Mouse (Mus musculus) liver, embryonic 16.5 days (tissue): ENCODE data around the gene Gabpa. TPM values are rescaled to one million over a fixed set of nuclear protein-coding genes. Genes with fewer than 3 reads are reported as not detected.

Source experiments
- ATAC-seq: fragments of 200-750 bp; cut with Nextera tagmentation; 2 replicates; pipeline ENCODE4 v1.8.0; 2017; ENCODE audit warnings: low read depth, mild to moderate bottlenecking, moderate number of reproducible peaks, moderate library complexity
- H3K27ac ChIP-seq: fragments of 300-500 bp; sonication (generic); 2 replicates; pipeline ENCODE4 v1.5.1; 2014; ENCODE audit warnings: mild to moderate bottlenecking, low read length
- H3K27me3 ChIP-seq: fragments of 300-500 bp; sonication (generic); 2 replicates; pipeline ENCODE4 v1.6.1; 2014; ENCODE audit warnings: low read depth, low read length, mixed read lengths; ENCODE audit not compliant: control insufficient read depth, insufficient read depth
- H3K36me3 ChIP-seq: fragments of 300-500 bp; sonication (generic); 2 replicates; pipeline ENCODE4 v1.6.1; 2014; ENCODE audit warnings: mild to moderate bottlenecking; ENCODE audit not compliant: control insufficient read depth, insufficient read depth
- H3K4me1 ChIP-seq: fragments of 300-500 bp; sonication (generic); 2 replicates; pipeline ENCODE4 v1.6.1; 2014; ENCODE audit warnings: low read depth, low read length, mixed read lengths; ENCODE audit not compliant: control insufficient read depth
- H3K4me2 ChIP-seq: fragments of 300-500 bp; sonication (generic); 2 replicates; pipeline ENCODE4 v1.6.1; 2014; ENCODE audit warnings: low read depth, low read length, mixed read lengths
- H3K4me3 ChIP-seq: fragments of 300-500 bp; sonication (generic); 2 replicates; pipeline ENCODE4 v1.5.1; 2014; ENCODE audit warnings: low read depth, mild to moderate bottlenecking, low read length
- H3K9ac ChIP-seq: fragments of 300-500 bp; sonication (generic); 2 replicates; pipeline ENCODE4 v1.6.1; 2014; ENCODE audit warnings: low read depth, low read length
- H3K9me3 ChIP-seq: fragments of 300-500 bp; sonication (generic); replicated peaks from 2 replicates; pipeline ENCODE4 v1.6.1; 2016; ENCODE audit warnings: low read length; ENCODE audit not compliant: control insufficient read depth
- whole genome bisulfite sequencing: fragments of 180-500 bp; shearing (Covaris S2); extraction: QIAGEN DNeasy Blood & Tissue Kit; methylation state at CpG from one replicate; pipeline ENCODE4 v1.1.7; 2014; ENCODE audit not compliant: insufficient replicate concordance; 5-methylcytosine and 5-hydroxymethylcytosine counted together
- polyA plus RNA-seq: library from polyadenylated mRNA; unstranded; fragments of >200 nt; fragmentation: Nextera tagmentation; extraction: Ambion mirVana; gene quantifications from 2 replicates; pipeline ENCODE4 v1.2.1, GENCODE M21; 2015

Gene Gabpa
- polyA plus RNA-seq, 1 experiment from 2014 or later: 14.5 TPM

- Histone ChIP-seq H3K4me1 (no peaks in the 10 kb centered on the region; the same call in 1 of the 2 replicates), H3K9ac (no peak overlapping the region), H3K36me3 (no peaks in the 10 kb centered on the region), H3K27ac (0 out of 2 replicates have a peak overlapping the region, but pooled peaks have one; percentile 58), H3K9me3 (no peaks in the 10 kb centered on the region), H3K4me3 (no peak overlapping the region), H3K4me2 (no peak overlapping the region), H3K27me3 (no peaks in the 10 kb centered on the region)
- ATAC-seq: peak; percentile 56
- WGBS: 73% methylated on average over 3 of the region's 3 CpGs
These were observed 28.6 kb upstream of the Gabpa start for GRCm38 (mm10) chr16:84806175-84806574.

- no peak for ATAC-seq
- Histone ChIP-seq H3K4me3 (no peak overlapping the region), H3K9ac (no peak overlapping the region), H3K36me3 (no peaks in the 10 kb centered on the region), H3K4me2 (no peak overlapping the region), H3K27me3 (no peaks in the 10 kb centered on the region), H3K4me1 (no peaks in the 10 kb centered on the region; the same call in 1 of the 2 replicates), H3K27ac (no peak overlapping the region), H3K9me3 (no peaks in the 10 kb centered on the region)
- 76% methylated on average over 7 of the region's 7 CpGs for WGBS
These were observed 26.9 kb upstream of the Gabpa start for GRCm38 (mm10) chr16:84807874-84808273.

GRCm38 (mm10) chr16:84810254-84810653 is 24.5 kb upstream of the Gabpa start:
- Histone ChIP-seq H3K9me3 (no peaks in the 10 kb centered on the region), H3K27ac (no peak overlapping the region), H3K36me3 (no peaks in the 10 kb centered on the region), H3K4me3 (no peak overlapping the region), H3K4me1 (no peaks in the 10 kb centered on the region), H3K27me3 (no peaks in the 10 kb centered on the region), H3K9ac (no peak overlapping the region), H3K4me2 (no peak overlapping the region)
- 73% methylated on average over 1 of the region's 1 CpGs for WGBS
- no peak for ATAC-seq

- no peak overlapping the region for H3K9ac ChIP-seq
- no peak overlapping the region for H3K27ac ChIP-seq
- H3K36me3 ChIP-seq: no peaks in the 10 kb centered on the region
- no peaks in the 10 kb centered on the region for H3K9me3 ChIP-seq
- no peak overlapping the region for H3K4me3 ChIP-seq
- no peak overlapping the region for H3K4me2 ChIP-seq
- H3K4me1 ChIP-seq: no peaks in the 10 kb centered on the region
- no peak for ATAC-seq
- H3K27me3 ChIP-seq: no peaks in the 10 kb centered on the region
- 52% methylated on average over 8 of the region's 8 CpGs for WGBS
These were observed 20.9 kb upstream of the Gabpa start for GRCm38 (mm10) chr16:84813852-84814251.

GRCm38 (mm10) chr16:84814511-84814910 is 20.2 kb upstream of the Gabpa start:
- 23% methylated on average over 8 of the region's 8 CpGs for WGBS
- Histone ChIP-seq H3K27ac (no peak overlapping the region), H3K4me3 (0 out of 2 replicates have a peak overlapping the region, but pooled peaks have one; percentile 2), H3K9me3 (no peaks in the 10 kb centered on the region), H3K4me2 (no peak overlapping the region), H3K27me3 (no peaks in the 10 kb centered on the region), H3K4me1 (no peaks in the 10 kb centered on the region), H3K9ac (no peak overlapping the region), H3K36me3 (no peaks in the 10 kb centered on the region)
- ATAC-seq: no peak

DNA sequence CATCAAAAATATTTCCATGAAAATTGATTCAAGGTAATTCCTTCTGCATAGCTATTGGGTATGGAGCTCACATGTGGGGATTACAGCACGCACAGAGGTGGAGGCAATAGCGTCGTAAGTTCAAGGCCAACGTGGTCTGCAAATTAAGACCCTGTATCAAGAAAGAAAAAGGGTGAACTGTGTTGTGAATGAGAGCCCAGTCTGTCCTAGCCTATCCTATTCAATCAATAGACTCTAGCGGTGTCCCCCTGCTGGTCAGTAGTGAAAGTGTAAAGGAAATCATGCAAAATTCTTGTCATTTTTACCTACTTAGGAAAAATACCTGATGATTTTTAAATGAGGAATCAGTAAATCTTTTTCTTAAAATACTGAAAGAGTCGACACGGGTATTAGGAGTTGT is 17.3 kb upstream of the Gabpa start:
- Histone ChIP-seq H3K9ac (no peak overlapping the region), H3K36me3 (no peaks in the 10 kb centered on the region), H3K4me1 (no peaks in the 10 kb centered on the region), H3K27me3 (no peaks in the 10 kb centered on the region), H3K27ac (no peak overlapping the region), H3K4me2 (no peak overlapping the region), H3K4me3 (no peak overlapping the region), H3K9me3 (no peaks in the 10 kb centered on the region)
- no peak for ATAC-seq
- WGBS: 27% methylated on average over 7 of the region's 7 CpGs

DNA sequence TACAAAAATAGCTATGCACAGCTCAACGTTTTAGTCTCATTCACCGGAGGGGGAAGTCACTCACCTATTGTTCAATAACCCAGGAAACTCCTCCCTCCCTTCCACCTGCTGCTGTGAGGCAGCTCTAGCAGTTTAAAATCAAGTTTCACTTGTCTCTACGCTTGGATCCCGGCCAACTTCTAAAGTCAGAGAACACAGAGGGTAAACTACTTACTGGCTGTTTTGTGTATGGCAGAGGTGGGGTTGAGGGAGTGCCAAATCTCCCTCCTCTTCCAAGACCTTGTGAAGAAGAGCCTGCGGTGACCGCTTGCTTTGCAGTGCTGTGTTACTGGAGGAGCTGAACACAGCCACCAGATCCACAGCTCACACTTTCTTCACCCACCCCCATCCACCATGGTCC is 9.7 kb upstream of the Gabpa start:
- H3K9ac ChIP-seq: no peak overlapping the region
- 68% methylated on average over 6 of the region's 6 CpGs for WGBS
- ATAC-seq: peak; percentile 30; the same call in 1 of the 2 replicates
- H3K27ac ChIP-seq: no peak overlapping the region
- H3K4me2 ChIP-seq: no peak overlapping the region
- H3K4me3 ChIP-seq: no peak overlapping the region
- no peaks in the 10 kb centered on the region for H3K4me1 ChIP-seq
- H3K27me3 ChIP-seq: no peaks in the 10 kb centered on the region
- peaks cover 26% of the 10 kb centered on the region for H3K36me3 ChIP-seq
- no peaks in the 10 kb centered on the region for H3K9me3 ChIP-seq

DNA sequence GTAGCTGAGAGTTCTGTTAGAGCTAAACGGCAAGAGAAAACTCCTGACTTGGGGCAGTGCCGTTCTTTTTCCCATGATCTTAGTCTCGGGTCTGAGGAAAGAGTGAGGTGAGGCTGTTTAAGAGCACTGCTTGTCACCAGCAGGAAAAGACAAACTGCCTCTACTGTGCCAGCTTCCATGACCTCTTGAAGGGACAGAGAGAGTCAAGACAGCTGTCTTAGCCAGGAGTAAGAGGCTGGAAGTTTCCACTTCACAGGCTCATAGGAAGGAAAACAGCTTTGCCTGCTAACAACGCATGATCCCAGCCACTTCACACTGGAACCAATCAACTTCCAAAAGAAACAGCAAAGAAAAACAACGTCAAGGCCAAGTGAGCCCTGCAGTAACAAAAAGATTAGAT is 3.0 kb upstream of the Gabpa start:
- H3K4me2 ChIP-seq: no peak overlapping the region
- peaks cover 8% of the 10 kb centered on the region for H3K4me1 ChIP-seq
- no peaks in the 10 kb centered on the region for H3K9me3 ChIP-seq
- no peak overlapping the region for H3K27ac ChIP-seq
- no peaks in the 10 kb centered on the region for H3K27me3 ChIP-seq
- no peak overlapping the region for H3K9ac ChIP-seq
- H3K4me3 ChIP-seq: no peak overlapping the region
- peaks cover 34% of the 10 kb centered on the region for H3K36me3 ChIP-seq
- no peak for ATAC-seq
- WGBS: 70% methylated on average over 5 of the region's 5 CpGs

GRCm38 (mm10) chr16:84832736-84833135 is 2.0 kb upstream of the Gabpa start:
- no peaks in the 10 kb centered on the region for H3K27me3 ChIP-seq
- no peak overlapping the region for H3K27ac ChIP-seq
- 86% methylated on average over 5 of the region's 5 CpGs for WGBS
- no peaks in the 10 kb centered on the region for H3K9me3 ChIP-seq
- peaks cover 26% of the 10 kb centered on the region for H3K36me3 ChIP-seq
- H3K4me3 ChIP-seq: no peak overlapping the region
- no peak for ATAC-seq
- no peak overlapping the region for H3K4me2 ChIP-seq
- H3K4me1 ChIP-seq: peaks cover 9% of the 10 kb centered on the region
- H3K9ac ChIP-seq: no peak overlapping the region
